Mouse (Mus musculus) right cerebral cortex, postnatal 36 days (tissue): ENCODE data around the gene Foxp1.
A peak's percentile ranks its signal among the peaks of the same experiment; 100 is the strongest.

Source experiments
- DNase-seq, 2 experiments: peaks; one replicate each; pipeline ENCODE4 v3.0.0; 2022; ENCODE audit warnings: low spot score in 2 of 2, mixed read lengths in 1 of 2

The Foxp1 gene

GRCm38 (mm10) chr6:99282866-99283657 is 239.5 kb downstream of the Foxp1 start:
- DNase-seq: no peak

DNA sequence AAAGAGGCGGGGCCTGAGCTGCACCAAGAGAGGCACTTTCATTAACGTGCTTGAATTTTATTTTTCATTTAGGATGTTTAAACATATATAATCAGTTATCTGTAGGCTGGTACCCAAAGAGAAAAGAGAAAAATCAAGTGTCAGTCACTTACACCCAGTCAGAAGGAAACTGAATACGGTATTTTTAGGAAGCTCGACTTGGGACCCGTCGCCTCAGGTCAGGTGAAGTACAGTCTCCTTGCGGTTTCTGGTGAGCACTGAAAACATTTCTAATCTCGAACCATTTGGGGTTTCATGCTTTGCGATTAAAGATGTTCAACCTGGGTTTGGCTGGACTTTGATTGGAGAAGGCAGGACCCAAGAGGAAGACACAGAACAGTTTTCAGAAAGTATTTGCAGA is 241.1 kb downstream of the Foxp1 start:
- no peak for DNase-seq

- DNase-seq: no peak
Measured at GRCm38 (mm10) chr6:99280619-99281018, 241.9 kb downstream of the Foxp1 start.

DNA sequence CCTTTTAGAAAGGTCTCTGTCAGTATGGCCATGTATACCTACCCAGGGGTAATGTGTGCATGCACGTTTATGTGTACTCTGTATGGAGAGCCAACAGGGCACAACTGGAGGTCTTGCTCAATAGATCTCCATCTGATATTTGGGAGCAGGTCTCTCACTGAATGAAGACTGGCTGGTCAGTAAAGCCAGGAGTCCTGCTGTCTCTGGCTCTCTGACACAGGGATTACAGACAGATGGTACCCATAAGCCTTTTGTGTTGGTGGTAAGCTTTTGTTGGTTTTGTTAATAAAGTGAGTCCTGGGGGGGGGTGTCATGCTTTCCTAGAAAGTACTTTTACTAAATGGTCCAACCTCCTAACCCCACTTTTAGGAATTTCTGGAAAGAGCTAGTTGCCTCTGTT is 245.3 kb downstream of the Foxp1 start:
- DNase-seq: no peak

DNA sequence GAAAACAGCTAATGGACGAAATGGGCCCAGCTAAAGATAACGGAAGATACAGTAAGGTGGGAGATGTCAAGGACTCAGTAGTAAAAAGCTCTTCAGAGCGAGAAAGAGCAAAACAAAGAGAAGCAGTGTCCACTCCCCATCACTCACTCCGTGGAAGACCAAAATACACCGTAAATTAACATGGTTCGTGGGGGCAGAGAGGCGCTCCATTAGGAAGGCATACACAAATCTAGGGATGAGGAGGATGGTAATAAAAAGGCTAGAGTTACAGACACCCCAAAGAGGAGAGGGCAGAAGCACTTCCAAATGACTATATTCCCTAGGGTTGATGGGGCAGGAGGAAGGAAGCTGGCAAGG is 246.2 kb downstream of the Foxp1 start:
- DNase-seq: no peak

DNA sequence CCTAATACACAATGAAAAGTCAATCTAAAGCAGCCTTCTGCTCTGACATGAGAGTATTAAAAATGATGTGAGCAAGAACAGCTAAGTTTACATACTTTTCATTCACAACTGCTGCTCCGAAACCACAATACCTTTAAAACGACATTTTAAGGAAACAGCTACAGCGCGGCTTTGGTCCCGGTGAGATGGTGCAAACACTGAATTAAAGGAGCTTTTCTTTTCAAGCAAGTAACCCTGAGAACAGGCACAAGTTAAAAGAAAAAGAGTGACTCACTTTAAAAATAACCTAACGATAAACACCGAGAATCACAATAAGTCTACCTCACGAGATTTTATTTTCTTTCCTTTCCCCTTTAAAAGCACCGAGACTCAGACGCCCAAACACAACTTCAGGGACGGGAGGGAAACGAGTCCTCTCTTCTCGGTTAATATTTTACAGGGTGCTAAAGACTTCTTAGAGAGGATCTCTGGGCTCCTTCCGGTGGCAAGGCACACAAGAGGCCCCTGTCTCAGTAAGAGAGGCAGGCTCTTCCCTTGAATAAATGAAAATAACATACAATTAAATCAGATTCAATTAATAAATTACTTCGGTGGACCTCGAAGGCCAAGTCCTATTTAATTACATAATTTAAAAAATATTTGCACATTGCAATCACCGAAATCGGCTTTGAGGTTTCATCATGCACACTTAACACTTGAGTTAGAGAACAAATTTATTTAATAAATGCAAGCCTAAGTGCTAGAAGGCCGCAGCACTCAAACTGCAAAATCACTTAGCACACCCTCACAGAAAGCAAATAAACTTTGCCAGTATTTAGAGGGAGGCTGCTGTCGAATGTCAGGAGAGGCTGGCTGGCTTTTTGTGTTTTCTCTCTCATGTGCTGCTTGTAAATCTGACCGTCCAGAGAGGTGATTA is 246.9 kb downstream of the Foxp1 start:
- no peak for DNase-seq

DNA sequence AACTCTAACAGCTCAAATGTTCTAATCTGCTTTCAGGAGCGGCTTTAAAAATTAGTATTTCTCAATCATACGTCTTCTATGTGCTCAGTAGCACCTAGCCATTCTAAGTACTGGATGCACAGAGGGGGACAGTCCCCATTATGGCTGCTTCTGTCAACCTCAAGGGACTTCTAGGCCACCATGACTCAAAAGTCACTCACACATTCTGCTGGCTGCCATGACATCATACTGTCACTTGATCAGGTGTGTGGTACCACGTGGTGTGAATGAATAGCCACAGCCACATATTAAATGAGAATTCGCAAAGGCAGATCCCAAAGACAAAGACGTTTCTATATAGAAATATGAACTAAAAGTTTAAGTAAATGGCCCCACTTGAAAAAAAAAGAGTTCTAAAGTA is 247.9 kb downstream of the Foxp1 start:
- DNase-seq: no peak

- DNase-seq: no peak
Measured at GRCm38 (mm10) chr6:99274222-99274621, 248.3 kb downstream of the Foxp1 start.

DNA sequence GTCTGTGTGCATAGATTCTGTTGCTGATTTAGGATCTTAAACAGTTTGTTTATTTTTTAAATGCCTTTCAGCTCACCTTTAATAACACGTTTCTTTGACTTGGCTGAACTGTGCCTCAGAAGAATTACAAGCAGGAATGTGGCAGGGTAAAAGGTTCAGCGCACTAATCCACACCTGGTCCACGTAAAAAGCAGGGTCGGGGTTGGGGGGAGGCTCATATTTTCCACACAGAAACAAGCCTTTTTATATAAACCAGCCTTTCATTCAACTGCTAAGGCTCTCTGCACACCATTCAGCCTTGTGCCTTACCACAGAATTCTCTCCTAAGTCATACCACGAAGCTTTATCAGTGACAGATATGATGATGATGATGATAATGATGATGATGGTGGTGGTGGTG is 249.3 kb downstream of the Foxp1 start:
- no peak for DNase-seq

GRCm38 (mm10) chr6:99272174-99272573 is 250.3 kb downstream of the Foxp1 start:
- DNase-seq: no peak

DNA sequence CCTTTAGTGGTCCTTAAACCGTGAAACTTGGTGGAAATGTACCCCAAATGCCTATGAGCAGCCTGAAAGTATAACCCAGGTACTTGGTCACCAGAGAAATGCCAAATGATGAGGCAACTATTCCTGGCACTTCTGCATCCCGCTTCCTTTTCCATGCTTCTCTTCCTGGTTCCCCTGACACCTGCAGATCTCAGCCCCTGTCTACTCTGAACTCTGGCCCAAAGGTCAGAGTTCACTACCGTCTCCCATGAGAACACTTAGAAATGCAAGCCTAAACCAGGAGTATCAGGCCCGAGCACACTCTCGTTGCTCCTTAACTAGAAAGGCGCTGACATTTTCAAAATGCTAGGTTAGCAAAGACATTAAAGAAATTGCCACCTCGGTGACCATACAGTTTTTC is 250.8 kb downstream of the Foxp1 start:
- DNase-seq: no peak

DNA sequence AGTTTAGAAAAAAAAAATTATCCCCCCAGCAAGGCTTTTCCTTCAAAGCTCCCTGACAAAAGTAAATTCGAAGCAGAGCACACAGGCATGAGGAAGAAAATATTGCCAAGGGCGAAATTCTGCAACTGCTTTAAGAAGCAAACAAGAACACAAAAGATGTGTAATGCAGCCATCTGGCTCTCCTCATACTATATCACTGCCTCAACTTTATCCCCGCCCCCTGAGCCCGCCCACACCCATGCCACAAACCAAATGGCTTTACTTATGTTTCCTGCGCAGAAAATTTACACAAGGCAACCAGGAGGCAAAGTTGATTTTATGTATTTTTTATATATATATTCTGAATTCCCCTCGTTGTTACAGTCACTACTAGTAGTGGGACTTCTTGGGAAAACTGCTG is 252.6 kb downstream of the Foxp1 start:
- peak; percentile 8 to 25 for DNase-seq

DNA sequence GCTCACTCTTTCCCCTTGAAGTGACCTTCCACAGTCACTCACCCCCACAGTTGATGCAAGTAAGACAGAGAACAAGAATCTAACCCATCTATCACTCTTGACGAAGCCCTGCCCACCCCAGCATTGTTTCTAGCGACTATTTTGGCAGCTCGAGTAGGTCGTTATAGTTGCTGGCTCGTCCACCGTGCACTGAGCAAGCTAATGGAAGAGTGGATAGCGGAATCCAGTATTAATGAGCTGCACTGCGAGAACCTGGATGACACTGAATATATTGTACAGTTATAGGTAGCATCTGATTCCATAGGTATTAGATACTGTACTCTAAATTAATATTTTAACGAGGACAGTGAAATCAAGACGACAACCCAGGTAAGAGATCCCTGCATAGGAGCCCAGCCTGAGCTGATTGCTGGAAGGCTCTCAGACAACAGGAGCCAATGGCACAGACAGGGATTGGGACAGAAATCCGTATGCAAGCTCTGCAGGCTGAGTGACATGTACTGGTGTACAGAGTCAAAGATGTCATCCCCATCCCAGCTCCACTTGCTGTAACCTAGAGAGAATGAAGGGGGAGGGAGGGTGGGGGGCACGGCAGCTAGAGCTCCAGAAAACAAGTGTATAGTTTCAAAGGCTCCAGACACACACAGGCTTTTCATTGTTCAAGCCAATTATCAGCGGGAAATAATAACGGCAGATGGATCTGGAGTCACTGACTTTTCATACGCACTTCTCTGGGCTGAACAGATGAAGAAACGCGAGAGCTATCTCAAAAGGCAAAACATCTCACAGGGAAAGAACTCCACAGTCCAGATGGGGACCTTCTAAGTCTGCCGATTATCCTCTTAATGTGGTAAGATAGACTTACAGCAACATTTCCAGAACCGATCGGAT is 254.1 kb downstream of the Foxp1 start:
- DNase-seq: no peak

GRCm38 (mm10) chr6:99265945-99266656 is 256.4 kb downstream of the Foxp1 start:
- peak in 1 of 2 experiments; percentile 41 for DNase-seq

- no peak for DNase-seq
Measured at GRCm38 (mm10) chr6:99265173-99265572, 257.3 kb downstream of the Foxp1 start.

GRCm38 (mm10) chr6:99264192-99265093 is 258.1 kb downstream of the Foxp1 start:
- DNase-seq: no peak

- DNase-seq: no peak
Measured at GRCm38 (mm10) chr6:99263886-99264185, 258.7 kb downstream of the Foxp1 start.

GRCm38 (mm10) chr6:99263061-99263885 is 259.2 kb downstream of the Foxp1 start:
- no peak for DNase-seq

GRCm38 (mm10) chr6:99261737-99262130 is 260.8 kb downstream of the Foxp1 start:
- no peak for DNase-seq
